Mouse (Mus musculus) kidney, embryonic 14.5 days (tissue): Measurements from ENCODE around the gene Mpv17l2. TPM values are rescaled to one million over a fixed set of nuclear protein-coding genes. Genes with fewer than 3 reads are reported as not detected.

Experiments
- ATAC-seq: fragments of 200-750 bp; cut with Nextera tagmentation; 2 replicates; pipeline ENCODE4 v1.8.0; 2017; ENCODE audit warnings: moderate number of reproducible peaks, mild to moderate bottlenecking, moderate TSS enrichment, moderate library complexity; ENCODE audit not compliant: low FRiP score, low TSS enrichment
- H3K27ac ChIP-seq: fragments of 300-500 bp; sonication (generic); 2 replicates; pipeline ENCODE4 v1.5.1; 2014; ENCODE audit warnings: low read depth, mild to moderate bottlenecking, low read length, moderate library complexity, mixed read lengths
- H3K27me3 ChIP-seq: fragments of 300-500 bp; sonication (generic); 2 replicates; pipeline ENCODE4 v1.6.1; 2014; ENCODE audit warnings: mild to moderate bottlenecking, low read length; ENCODE audit not compliant: control insufficient read depth, insufficient read depth
- H3K36me3 ChIP-seq: fragments of 300-500 bp; sonication (generic); 2 replicates; pipeline ENCODE4 v1.6.1; 2014; ENCODE audit warnings: low read length, mixed read lengths; ENCODE audit not compliant: control insufficient read depth, insufficient read depth
- H3K4me1 ChIP-seq: fragments of 300-500 bp; sonication (generic); 2 replicates; pipeline ENCODE4 v1.6.1; 2014; ENCODE audit warnings: low read length, mixed read lengths; ENCODE audit not compliant: control insufficient read depth, insufficient read depth
- H3K4me2 ChIP-seq: fragments of 300-500 bp; sonication (generic); replicated peaks from 2 replicates; pipeline ENCODE4 v1.6.1; 2014; ENCODE audit warnings: low read depth, mild to moderate bottlenecking, low read length
- H3K4me3 ChIP-seq: fragments of 300-500 bp; sonication (generic); 2 replicates; pipeline ENCODE4 v1.5.1; 2014; ENCODE audit warnings: mild to moderate bottlenecking, low read length
- H3K9ac ChIP-seq: fragments of 300-500 bp; sonication (generic); 2 replicates; pipeline ENCODE4 v1.6.1; 2014; ENCODE audit warnings: low read depth, mild to moderate bottlenecking, low read length, moderate library complexity
- H3K9me3 ChIP-seq: fragments of 300-500 bp; sonication (generic); 2 replicates; pipeline ENCODE4 v1.6.1; 2016; ENCODE audit warnings: low read length; ENCODE audit not compliant: control insufficient read depth
- WGBS: fragments of 180-500 bp; shearing (Covaris S2); extraction: QIAGEN DNeasy Blood & Tissue Kit; methylation state at CpG from one replicate; pipeline ENCODE4 v1.1.7; 2014; 5-methylcytosine and 5-hydroxymethylcytosine counted together
- polyA plus RNA-seq: library from polyadenylated mRNA; unstranded; fragments of >200 nt; fragmentation: Nextera tagmentation; extraction: Ambion mirVana; gene quantifications from 2 replicates; pipeline ENCODE4 v1.2.1, GENCODE M21; 2014

Mpv17l2 gene
- polyA plus RNA-seq, 1 experiment from 2014 or later = 52.7 TPM

- H3K27me3 ChIP-seq = no peaks in the 10 kb centered on the region
- no peak overlapping the region for H3K9ac ChIP-seq
- H3K4me3 ChIP-seq = no peak overlapping the region
- peaks cover 33% of the 10 kb centered on the region for H3K4me1 ChIP-seq
- no peak for ATAC-seq
- no peak overlapping the region for H3K4me2 ChIP-seq
- WGBS = 82% methylated on average over 7 of the region's 7 CpGs
- H3K27ac ChIP-seq = no peak overlapping the region
- no peaks in the 10 kb centered on the region for H3K9me3 ChIP-seq
- peaks cover 72% of the 10 kb centered on the region for H3K36me3 ChIP-seq
These were observed 10.5 kb upstream of the Mpv17l2 start for GRCm38 (mm10) chr8:70771217-70771616.

GRCm38 (mm10) chr8:70770748-70771147 is 10.0 kb upstream of the Mpv17l2 start:
- Histone ChIP-seq H3K4me2 (no peak overlapping the region), H3K27ac (no peak overlapping the region), H3K9me3 (no peaks in the 10 kb centered on the region), H3K9ac (no peak overlapping the region), H3K27me3 (no peaks in the 10 kb centered on the region), H3K4me1 (peaks cover 34% of the 10 kb centered on the region), H3K4me3 (no peak overlapping the region), H3K36me3 (peaks cover 72% of the 10 kb centered on the region)
- WGBS = 96% methylated on average over 13 of the region's 13 CpGs
- no peak for ATAC-seq

- Histone ChIP-seq H3K27ac (no peak overlapping the region), H3K4me3 (no peak overlapping the region), H3K9ac (0 out of 2 replicates have a peak overlapping the region, but pooled peaks have one; percentile 1), H3K9me3 (no peaks in the 10 kb centered on the region), H3K36me3 (peaks cover 69% of the 10 kb centered on the region), H3K4me1 (peaks cover 27% of the 10 kb centered on the region), H3K4me2 (no peak overlapping the region), H3K27me3 (no peaks in the 10 kb centered on the region)
- WGBS = 73% methylated on average over 12 of the region's 12 CpGs
- no peak for ATAC-seq
These were observed 9.1 kb upstream of the Mpv17l2 start for GRCm38 (mm10) chr8:70769858-70770257.

GRCm38 (mm10) chr8:70769359-70769758 is 8.6 kb upstream of the Mpv17l2 start:
- ATAC-seq = peak; percentile 62
- no peak overlapping the region for H3K4me3 ChIP-seq
- no peak overlapping the region for H3K27ac ChIP-seq
- peaks cover 67% of the 10 kb centered on the region for H3K36me3 ChIP-seq
- no peaks in the 10 kb centered on the region for H3K27me3 ChIP-seq
- peaks cover 25% of the 10 kb centered on the region for H3K4me1 ChIP-seq
- no peak overlapping the region for H3K4me2 ChIP-seq
- H3K9ac ChIP-seq = 0 out of 2 replicates have a peak overlapping the region, but pooled peaks have one; percentile 1
- 7% methylated on average over 26 of the region's 26 CpGs for WGBS
- H3K9me3 ChIP-seq = no peaks in the 10 kb centered on the region

GRCm38 (mm10) chr8:70768956-70769355 is 8.2 kb upstream of the Mpv17l2 start:
- no peak overlapping the region for H3K4me2 ChIP-seq
- H3K27ac ChIP-seq = no peak overlapping the region
- 0 out of 2 replicates have a peak, but pooled peaks have one; percentile 2 for ATAC-seq
- H3K27me3 ChIP-seq = no peaks in the 10 kb centered on the region
- H3K36me3 ChIP-seq = peaks cover 66% of the 10 kb centered on the region
- H3K4me1 ChIP-seq = peaks cover 21% of the 10 kb centered on the region
- no peak overlapping the region for H3K9ac ChIP-seq
- H3K4me3 ChIP-seq = no peak overlapping the region
- WGBS = 90% methylated on average over 16 of the region's 16 CpGs
- H3K9me3 ChIP-seq = no peaks in the 10 kb centered on the region

GRCm38 (mm10) chr8:70768231-70768776 is 7.6 kb upstream of the Mpv17l2 start:
- Histone ChIP-seq H3K9me3 (no peaks in the 10 kb centered on the region), H3K9ac (no peak overlapping the region), H3K4me1 (peaks cover 15% of the 10 kb centered on the region; the same call in 1 of the 2 replicates), H3K4me3 (no peak overlapping the region), H3K36me3 (peaks cover 63% of the 10 kb centered on the region), H3K4me2 (no peak overlapping the region), H3K27me3 (no peaks in the 10 kb centered on the region), H3K27ac (no peak overlapping the region)
- WGBS = 95% methylated on average over 32 of the region's 32 CpGs
- ATAC-seq = no peak

- peaks cover 13% of the 10 kb centered on the region; the same call in 1 of the 2 replicates for H3K4me1 ChIP-seq
- H3K36me3 ChIP-seq = peaks cover 56% of the 10 kb centered on the region
- no peak overlapping the region for H3K4me2 ChIP-seq
- no peak overlapping the region for H3K4me3 ChIP-seq
- WGBS = 82% methylated on average over 6 of the region's 6 CpGs
- no peak for ATAC-seq
- no peaks in the 10 kb centered on the region for H3K27me3 ChIP-seq
- H3K9ac ChIP-seq = no peak overlapping the region
- H3K9me3 ChIP-seq = no peaks in the 10 kb centered on the region
- H3K27ac ChIP-seq = no peak overlapping the region
These were observed 6.8 kb upstream of the Mpv17l2 start for GRCm38 (mm10) chr8:70767503-70767902.

GRCm38 (mm10) chr8:70766571-70767440 is 6.1 kb upstream of the Mpv17l2 start:
- Histone ChIP-seq H3K4me2 (peak overlapping the region; percentile 93), H3K27me3 (no peaks in the 10 kb centered on the region), H3K27ac (peak overlapping the region; percentile 76), H3K36me3 (peaks cover 49% of the 10 kb centered on the region), H3K4me1 (peaks cover 13% of the 10 kb centered on the region; the same call in 1 of the 2 replicates), H3K9ac (peak overlapping the region; percentile 57), H3K4me3 (peak overlapping the region; percentile 53), H3K9me3 (no peaks in the 10 kb centered on the region)
- peak; percentile 78 for ATAC-seq
- WGBS = 11% methylated on average over 21 of the region's 21 CpGs
